Mouse (Mus musculus) frontal cortex, postnatal 36 days (tissue): ENCODE measurements around the gene Mia.
A peak's percentile ranks its signal among the peaks of the same experiment; 100 is the strongest.

Experiments used
- DNase-seq, 2 experiments: peaks; one replicate each; pipeline ENCODE4 v3.0.0; 2022; ENCODE audit warnings: low spot score in 2 of 2

The Mia gene

GRCm38 (mm10) chr7:27160921-27161320 lies 20.0 kb downstream of the Mia start:
- DNase-seq = no peak

- DNase-seq = peak; percentile 73 to 88
Measured at GRCm38 (mm10) chr7:27159882-27160281, 21.1 kb downstream of the Mia start.

GRCm38 (mm10) chr7:27159256-27159655 lies 21.7 kb downstream of the Mia start:
- DNase-seq = no peak

GRCm38 (mm10) chr7:27158171-27158570 lies 22.8 kb downstream of the Mia start:
- no peak for DNase-seq

GRCm38 (mm10) chr7:27156005-27156404 lies 25.0 kb downstream of the Mia start:
- peak in 1 of 2 experiments; percentile 74 for DNase-seq

GRCm38 (mm10) chr7:27153205-27153764 lies 27.7 kb downstream of the Mia start, which contains the start of gene Cyp2t4:
Cyp2t4 (plus strand) TSS chr7:27153714.
- no peak for DNase-seq

- DNase-seq = no peak
Measured at GRCm38 (mm10) chr7:27136410-27136996, 44.5 kb downstream of the Mia start.

- no peak for DNase-seq
Measured at GRCm38 (mm10) chr7:27133757-27134156, 47.2 kb downstream of the Mia start.

- no peak for DNase-seq
Measured at GRCm38 (mm10) chr7:27133156-27133555, 47.8 kb downstream of the Mia start.

GRCm38 (mm10) chr7:27132588-27132987 lies 48.4 kb downstream of the Mia start:
- peak; percentile 42 to 55 for DNase-seq

- no peak for DNase-seq
Measured at GRCm38 (mm10) chr7:27131387-27131786, 49.6 kb downstream of the Mia start.

GRCm38 (mm10) chr7:27130521-27131370 lies 50.2 kb downstream of the Mia start:
- no peak for DNase-seq

- no peak for DNase-seq
Measured at GRCm38 (mm10) chr7:27129811-27130210, 51.1 kb downstream of the Mia start.
